Mouse (Mus musculus) small intestine, adult 2 months (tissue): ENCODE results near the gene Podnl1. TPM values are rescaled to one million over a fixed set of nuclear protein-coding genes. Genes with fewer than 3 reads are reported as not detected.

Source experiments
- H3K27ac ChIP-seq: fragments of 200-500 bp; 2 replicates; pipeline ENCODE4 v1.5.1; 2012; ENCODE audit warnings: low read depth, low read length, control low read depth, inconsistent platforms; ENCODE audit not compliant: insufficient read depth
- H3K27me3 ChIP-seq: fragments of 200-500 bp; 2 replicates; pipeline ENCODE4 v1.6.1; 2012; ENCODE audit warnings: mild to moderate bottlenecking, moderate library complexity, low read length, inconsistent platforms; ENCODE audit not compliant: control insufficient read depth, insufficient read depth
- H3K36me3 ChIP-seq: fragments of 200-500 bp; 2 replicates; pipeline ENCODE4 v1.6.1; 2012; ENCODE audit warnings: mild to moderate bottlenecking, low read length, control low read depth, inconsistent platforms; ENCODE audit not compliant: control insufficient read depth, insufficient read depth
- H3K4me1 ChIP-seq: fragments of 200-500 bp; 2 replicates; pipeline ENCODE4 v1.6.1; 2012; ENCODE audit warnings: low read length, inconsistent platforms, mixed read lengths; ENCODE audit not compliant: control insufficient read depth, insufficient read depth, insufficient read length
- H3K4me3 ChIP-seq: fragments of 200-500 bp; 2 replicates; pipeline ENCODE4 v1.5.1; 2012; ENCODE audit warnings: low read depth, mild to moderate bottlenecking, control low read depth, inconsistent platforms, low read length, moderate library complexity
- CTCF ChIP-seq: fragments of 200-500 bp; IDR thresholded peaks from 2 replicates; pipeline ENCODE4 v1.5.1; 2012; ENCODE audit warnings: low read depth, mild to moderate bottlenecking, control low read depth, inconsistent platforms, low read length, moderate library complexity, mixed read lengths; ENCODE audit not compliant: insufficient replicate concordance, insufficient read length; ENCODE audit errors: extremely low read depth
- POLR2A ChIP-seq: fragments of 200-500 bp; IDR thresholded peaks from 2 replicates; pipeline ENCODE4 v1.6.1; 2012; ENCODE audit warnings: low read depth, mild to moderate bottlenecking, control low read depth, inconsistent platforms, low read length, moderate library complexity
- WGBS: fragments of 180-500 bp; shearing (Covaris S2); methylation state at CpG from one replicate; pipeline ENCODE4 v1.1.7; 2018; 5-methylcytosine and 5-hydroxymethylcytosine counted together
- polyA plus RNA-seq: library from polyadenylated mRNA; depleted of rRNA; stranded (reverse); fragments of >200 nt; gene quantifications from 2 replicates; pipeline ENCODE4 v1.2.3, GENCODE M21; 2012; rRNA removed

Podnl1 gene
- polyA plus RNA-seq, 1 experiment, result 12.7 TPM

DNA sequence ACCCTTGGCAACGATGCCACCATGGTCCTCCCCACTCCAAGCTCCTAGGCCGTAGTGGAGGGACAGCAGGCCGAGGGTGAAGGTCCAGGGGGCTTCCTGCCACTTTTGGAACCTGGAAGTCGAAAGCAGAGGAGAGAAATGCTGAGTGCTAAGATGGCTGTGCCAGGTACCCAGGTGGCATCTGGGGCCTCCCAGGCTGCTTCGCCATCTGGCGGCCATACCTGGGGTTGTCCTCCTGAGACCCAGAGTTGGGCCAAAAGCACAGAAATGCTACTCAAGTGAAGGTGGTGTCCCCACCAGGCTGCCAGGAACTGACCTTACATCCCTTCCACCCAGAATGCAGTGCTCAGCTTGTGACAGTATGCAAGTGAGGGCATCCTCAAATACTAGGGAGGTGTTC lies 48.1 kb downstream of the Podnl1 start:
- no peaks in the 10 kb centered on the region for H3K27me3 ChIP-seq
- peak; percentile 68; the same call in 1 of the 2 replicates for TF ChIP-seq CTCF
- no peak for TF ChIP-seq POLR2A
- no peaks in the 10 kb centered on the region for H3K36me3 ChIP-seq
- 58% methylated on average over 6 of the region's 6 CpGs for WGBS
- H3K27ac ChIP-seq, result no peak overlapping the region
- no peak overlapping the region for H3K4me3 ChIP-seq
- no peaks in the 10 kb centered on the region for H3K4me1 ChIP-seq

DNA sequence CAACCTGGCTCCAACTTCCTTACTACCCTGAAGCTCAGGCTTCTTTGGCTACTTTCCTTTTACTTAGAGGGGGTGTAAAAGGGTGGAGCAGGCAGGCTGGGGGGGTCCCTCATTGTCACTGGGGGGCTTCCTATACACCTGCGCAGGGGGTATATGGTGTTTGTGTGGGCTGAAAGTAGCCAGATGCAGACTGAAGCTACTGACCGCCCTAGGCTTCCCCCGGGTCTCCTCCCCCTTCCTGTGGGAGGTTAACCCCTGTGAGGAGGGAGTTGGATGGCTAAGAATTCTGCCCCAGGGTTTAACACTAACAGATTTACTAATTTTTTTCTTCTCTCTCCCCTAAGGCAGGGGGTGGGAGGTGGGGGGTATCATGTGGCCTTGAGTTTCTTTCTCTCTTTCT lies 50.8 kb downstream of the Podnl1 start:
- Histone ChIP-seq H3K36me3 (no peaks in the 10 kb centered on the region), H3K4me1 (peaks cover 5% of the 10 kb centered on the region), H3K27ac (no peak overlapping the region), H3K4me3 (no peak overlapping the region), H3K27me3 (no peaks in the 10 kb centered on the region)
- TF ChIP-seq POLR2A (no peak), CTCF (no peak)
- WGBS, result 41% methylated on average over 3 of the region's 3 CpGs

DNA sequence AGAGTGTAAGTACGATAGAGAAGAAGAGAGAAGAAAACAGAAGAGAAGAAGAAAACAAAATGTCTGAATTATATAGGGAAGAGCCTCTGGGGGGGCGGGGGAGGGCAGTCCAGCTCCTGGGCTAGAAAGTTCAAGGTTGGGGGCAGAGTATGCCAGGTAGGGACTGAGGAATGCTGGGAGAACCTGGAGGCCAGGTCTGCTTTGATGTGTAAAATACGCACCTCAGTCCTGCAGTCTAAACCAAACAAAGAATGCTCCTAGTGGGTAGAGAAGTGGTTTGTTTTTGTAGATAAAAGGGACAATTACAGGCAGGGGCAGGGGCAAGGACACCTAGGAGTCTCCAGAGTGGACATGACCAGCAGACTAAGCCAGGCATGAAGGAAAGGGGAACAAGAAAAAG lies 51.6 kb downstream of the Podnl1 start:
- H3K4me1 ChIP-seq, result peaks cover 5% of the 10 kb centered on the region
- no peak overlapping the region for H3K27ac ChIP-seq
- TF ChIP-seq CTCF, result no peak
- TF ChIP-seq POLR2A, result no peak
- H3K36me3 ChIP-seq, result no peaks in the 10 kb centered on the region
- 84% methylated on average over 3 of the region's 3 CpGs for WGBS
- H3K4me3 ChIP-seq, result no peak overlapping the region
- no peaks in the 10 kb centered on the region for H3K27me3 ChIP-seq

- TF ChIP-seq CTCF (no peak), POLR2A (no peak)
- no peak overlapping the region for H3K4me3 ChIP-seq
- peaks cover 7% of the 10 kb centered on the region for H3K27me3 ChIP-seq
- no peaks in the 10 kb centered on the region for H3K36me3 ChIP-seq
- WGBS, result 90% methylated on average over 8 of the region's 8 CpGs
- H3K4me1 ChIP-seq, result peaks cover 5% of the 10 kb centered on the region
- no peak overlapping the region for H3K27ac ChIP-seq
These were observed 52.8 kb downstream of the Podnl1 start for GRCm38 (mm10) chr8:84178592-84178991.

DNA sequence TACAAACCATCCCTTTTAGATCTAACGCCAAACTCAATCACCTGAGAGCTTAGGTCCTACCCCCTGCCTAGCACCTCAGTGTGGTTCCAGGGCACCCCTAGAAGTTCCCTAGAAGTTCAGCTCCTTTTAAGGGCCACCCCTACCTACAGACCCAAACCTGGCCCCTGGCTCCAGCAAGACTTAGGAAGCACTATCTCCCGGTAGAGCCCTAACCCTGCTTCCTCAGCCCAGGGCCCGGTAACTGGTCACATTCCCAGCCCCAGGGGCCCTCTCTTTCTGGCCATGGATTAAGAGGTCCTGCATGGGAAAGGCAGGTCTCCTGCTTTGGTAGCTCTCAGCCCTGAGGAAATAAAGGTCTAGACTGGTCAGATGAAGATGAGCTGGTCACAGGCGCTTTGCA lies 54.2 kb downstream of the Podnl1 start:
- Histone ChIP-seq H3K4me3 (no peak overlapping the region), H3K4me1 (peaks cover 8% of the 10 kb centered on the region)
- WGBS, result 72% methylated on average over 4 of the region's 4 CpGs

DNA sequence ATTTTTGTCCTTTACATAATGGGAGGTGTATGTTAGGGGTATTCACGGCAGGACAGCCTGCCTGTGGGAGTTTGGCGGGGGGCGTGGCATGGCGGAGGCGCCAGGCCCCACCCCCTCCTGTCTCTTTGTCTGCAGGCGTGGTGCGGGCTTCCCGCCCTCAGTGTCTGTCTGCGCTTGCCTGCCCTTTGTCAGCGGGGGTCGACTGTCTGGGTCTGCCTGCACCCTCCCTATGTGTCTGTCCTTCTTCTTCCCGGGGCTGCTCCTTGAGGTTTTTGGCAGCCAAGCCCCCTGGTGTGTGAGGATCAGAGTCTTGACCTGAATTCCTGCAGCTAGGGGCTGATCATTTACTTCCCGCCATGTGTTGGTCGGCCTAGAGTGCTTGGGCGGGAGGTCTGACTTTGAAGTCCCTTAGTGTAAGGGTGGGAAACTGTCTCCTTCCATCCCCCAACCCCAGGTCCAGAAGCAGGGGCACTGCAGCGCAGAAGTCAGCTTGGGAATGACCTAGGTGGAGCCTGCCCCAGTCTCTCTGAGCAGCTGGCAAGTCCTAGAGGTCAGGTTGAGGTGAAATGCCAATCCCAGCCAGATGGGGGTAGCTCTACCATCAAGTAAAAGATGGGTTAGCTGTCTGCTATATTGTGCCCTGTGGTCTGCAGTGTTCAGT lies 54.9 kb downstream of the Podnl1 start:
- TF ChIP-seq CTCF (no peak), POLR2A (no peak)
- H3K27ac ChIP-seq, result no peak overlapping the region
- H3K27me3 ChIP-seq, result peaks cover 11% of the 10 kb centered on the region
- H3K4me1 ChIP-seq, result peaks cover 8% of the 10 kb centered on the region
- 20% methylated on average over 16 of the region's 16 CpGs for WGBS
- H3K36me3 ChIP-seq, result no peaks in the 10 kb centered on the region
- H3K4me3 ChIP-seq, result no peak overlapping the region

More for the DNA sequence above, 54.2 kb downstream of the Podnl1 start:
- no peaks in the 10 kb centered on the region for H3K36me3 ChIP-seq
- H3K27ac ChIP-seq, result no peak overlapping the region
- H3K27me3 ChIP-seq, result peaks cover 11% of the 10 kb centered on the region
- TF ChIP-seq POLR2A (no peak), CTCF (no peak)

Other genes with a start within 250 kb of the Podnl1 start
- 16.0 and 19.1 TPM in 2 replicates for gene Adgrl1, start 225.9 kb upstream of the Podnl1 start, polyA plus RNA-seq
- gene Gm10644, start 170.8 kb upstream of the Podnl1 start, polyA plus RNA-seq, result 0.43 and 0.44 TPM in 2 replicates
- 7.8 and 22.1 TPM in 2 replicates for gene Asf1b, start 170.5 kb upstream of the Podnl1 start, polyA plus RNA-seq
- gene Prkaca, start 153.0 kb upstream of the Podnl1 start, polyA plus RNA-seq, result 21.8 and 43.8 TPM in 2 replicates
- gene Samd1, start 128.3 kb upstream of the Podnl1 start, polyA plus RNA-seq, result 17.1 and 35.1 TPM in 2 replicates
- gene 1700067K01Rik, start 124.5 kb upstream of the Podnl1 start, polyA plus RNA-seq, result 0.30 and 0.91 TPM in 2 replicates
- 9.1 and 13.5 TPM in 2 replicates for gene 2210011C24Rik, start 113.8 kb upstream of the Podnl1 start, polyA plus RNA-seq
- gene Palm3, start 104.5 kb upstream of the Podnl1 start, polyA plus RNA-seq, result 0.11 and 0.15 TPM in 2 replicates
- gene Il27ra, start 83.4 kb upstream of the Podnl1 start, polyA plus RNA-seq, result 2.3 and 5.5 TPM in 2 replicates
- 0.96 and 0.99 TPM in 2 replicates for gene Rln3, start 81.0 kb upstream of the Podnl1 start, polyA plus RNA-seq
- gene Gm10643, start 60.9 kb upstream of the Podnl1 start, polyA plus RNA-seq, result 0.48 TPM in 1 of 2 replicates, not detected in the other
- gene Rfx1, start 59.2 kb upstream of the Podnl1 start, polyA plus RNA-seq, result 23.2 and 42.2 TPM in 2 replicates
- gene Dcaf15, start 21.2 kb upstream of the Podnl1 start, polyA plus RNA-seq, result 37.4 and 108 TPM in 2 replicates
- 21.0 and 50.8 TPM in 2 replicates for gene Cc2d1a, start 21.9 kb downstream of the Podnl1 start, polyA plus RNA-seq
- 0.05 and 0.22 TPM in 2 replicates for gene 4930432K21Rik, start 22.0 kb downstream of the Podnl1 start, polyA plus RNA-seq
- gene Nanos3, start 59.2 kb downstream of the Podnl1 start, polyA plus RNA-seq, result 0.22 and 0.62 TPM in 2 replicates
- gene Zswim4, start 111.1 kb downstream of the Podnl1 start, polyA plus RNA-seq, result 8.1 and 30.0 TPM in 2 replicates
- 46.2 and 63.5 TPM in 2 replicates for gene D8Ertd738e, start 123.7 kb downstream of the Podnl1 start, polyA plus RNA-seq
- 66.7 and 76.0 TPM in 2 replicates for gene Mri1, start 131.3 kb downstream of the Podnl1 start, polyA plus RNA-seq
- 11.9 and 37.3 TPM in 2 replicates for gene Ccdc130, start 144.4 kb downstream of the Podnl1 start, polyA plus RNA-seq